Mouse (Mus musculus): Measurements from ENCODE around the gene B3gat2. TPM values are rescaled to one million over a fixed set of nuclear protein-coding genes. Genes with fewer than 3 reads are reported as not detected.

B3gat2 gene
- total RNA-seq, 4 experiments from 2014 or later: not detected

GRCm38 (mm10) chr1:23834246-23834645 is 72.7 kb downstream of the B3gat2 start:
- DNase-seq (ENCODE audit: low spot score in 2 of 2): no peak

- no peak for DNase-seq (ENCODE audit: low spot score in 2 of 2)
These were observed 73.3 kb downstream of the B3gat2 start for GRCm38 (mm10) chr1:23834819-23835218.

GRCm38 (mm10) chr1:23836630-23837029 is 75.1 kb downstream of the B3gat2 start:
- DNase-seq (ENCODE audit: low spot score in 2 of 2): no peak

GRCm38 (mm10) chr1:23840924-23841323 is 79.4 kb downstream of the B3gat2 start:
- DNase-seq (ENCODE audit: low spot score in 2 of 2): no peak

GRCm38 (mm10) chr1:23842629-23843028 is 81.1 kb downstream of the B3gat2 start:
- DNase-seq (ENCODE audit: low spot score in 2 of 2): no peak

- no peak for DNase-seq (ENCODE audit: low spot score in 2 of 2)
These were observed 82.2 kb downstream of the B3gat2 start for GRCm38 (mm10) chr1:23843790-23844189.

- no peak for DNase-seq (ENCODE audit: low spot score in 2 of 2)
These were observed 83.5 kb downstream of the B3gat2 start for GRCm38 (mm10) chr1:23845007-23845406.

GRCm38 (mm10) chr1:23846044-23846680 is 84.6 kb downstream of the B3gat2 start:
- DNase-seq (ENCODE audit: low spot score in 2 of 2): no peak

GRCm38 (mm10) chr1:23855623-23856022 is 94.1 kb downstream of the B3gat2 start:
- DNase-seq (ENCODE audit: low spot score in 2 of 2): no peak

- no peak for DNase-seq (ENCODE audit: low spot score in 2 of 2)
These were observed 99.4 kb downstream of the B3gat2 start for GRCm38 (mm10) chr1:23860944-23861343.

- no peak for DNase-seq (ENCODE audit: low spot score in 2 of 2)
These were observed 104.0 kb downstream of the B3gat2 start for GRCm38 (mm10) chr1:23865566-23865965.

- DNase-seq (ENCODE audit: low spot score in 2 of 2): no peak
These were observed 105.9 kb downstream of the B3gat2 start for GRCm38 (mm10) chr1:23867350-23867862.

GRCm38 (mm10) chr1:23872194-23872593 is 110.6 kb downstream of the B3gat2 start:
- no peak for DNase-seq (ENCODE audit: low spot score in 2 of 2)

GRCm38 (mm10) chr1:23882681-23883080 is 121.1 kb downstream of the B3gat2 start:
- DNase-seq (ENCODE audit: low spot score in 2 of 2): no peak

- no peak for DNase-seq (ENCODE audit: low spot score in 2 of 2)
These were observed 122.6 kb downstream of the B3gat2 start for GRCm38 (mm10) chr1:23884087-23884668.

GRCm38 (mm10) chr1:23884914-23885313 is 123.4 kb downstream of the B3gat2 start:
- DNase-seq (ENCODE audit: low spot score in 2 of 2): no peak

- no peak for DNase-seq (ENCODE audit: low spot score in 2 of 2)
These were observed 130.5 kb downstream of the B3gat2 start for GRCm38 (mm10) chr1:23892072-23892471.

Other genes with a start within 250 kb of the B3gat2 start
- gene Smap1, start 160.6 kb downstream of the B3gat2 start, total RNA-seq (2022): 10 to 100 TPM; 21.7 to 26.5 (median 23.9) TPM
- gene Sdhaf4, start 243.9 kb downstream of the B3gat2 start, total RNA-seq (2022): 10 to 100 TPM; 40.2 to 44.1 (median 42.4) TPM